Mouse (Mus musculus): ENCODE measurements around the gene Zfp444. TPM values are rescaled to one million over a fixed set of nuclear protein-coding genes. Genes with fewer than 3 reads are reported as not detected.
"Not testable (repeated sequence)": the region's sequence is repeated elsewhere in the genome, so short reads cannot be mapped to it uniquely, and the experiment has no call there.

Zfp444 gene
- polyA plus RNA-seq, 1 experiment from 2014 or later: 69.8 TPM

DNA sequence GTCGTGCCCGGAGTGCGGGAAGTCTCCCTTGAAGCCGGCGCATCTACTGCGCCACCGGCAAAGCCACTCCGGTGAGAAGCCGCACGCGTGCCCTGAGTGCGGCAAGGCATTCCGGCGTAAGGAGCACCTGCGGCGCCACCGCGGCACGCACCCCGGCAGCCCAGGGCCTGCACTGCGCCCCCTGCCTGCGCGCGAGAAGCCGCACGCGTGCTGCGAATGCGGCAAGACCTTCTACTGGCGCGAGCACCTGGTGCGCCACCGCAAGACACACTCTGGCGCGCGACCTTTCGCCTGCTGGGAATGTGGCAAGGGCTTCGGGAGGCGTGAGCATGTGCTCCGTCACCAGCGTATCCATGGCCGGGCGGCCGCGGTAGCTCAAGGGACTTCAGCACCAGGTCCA lies 17.5 kb downstream of the Zfp444 start:
- no peak for DNase-seq (ENCODE audit: extremely low spot score, low spot score)
- H3K4me1 ChIP-seq: 0 out of 2 replicates have a peak, but pooled peaks cover 6% of the 10 kb centered on the region
- H3K9me3 ChIP-seq: 0 out of 2 replicates have a peak, but pooled peaks cover 10% of the 10 kb centered on the region
- H3K27me3 ChIP-seq (ENCODE audit: poor library complexity, severe bottlenecking): peaks cover 22% of the 10 kb centered on the region
- no peak overlapping the region; the same call in 1 of the 2 replicates for H3K4me3 ChIP-seq
- no peak overlapping the region for H3K27ac ChIP-seq
- 27% methylated on average over 45 of the region's 45 CpGs for WGBS
- H3K36me3 ChIP-seq (replicated peaks): peaks cover 60% of the 10 kb centered on the region

GRCm38 (mm10) chr7:6191376-6191775 lies 19.4 kb downstream of the Zfp444 start:
- WGBS: 36% methylated on average over 3 of the region's 3 CpGs
- Histone ChIP-seq H3K9me3 (0 out of 2 replicates have a peak, but pooled peaks cover 10% of the 10 kb centered on the region), H3K36me3 (replicated peaks) (peaks cover 43% of the 10 kb centered on the region), H3K27ac (no peak overlapping the region), H3K4me3 (no peak overlapping the region), H3K27me3 (ENCODE audit: poor library complexity, severe bottlenecking) (peaks cover 22% of the 10 kb centered on the region), H3K4me1 (0 out of 2 replicates have a peak, but pooled peaks cover 6% of the 10 kb centered on the region)
- peak; percentile 42 for DNase-seq (ENCODE audit: extremely low spot score, low spot score)

GRCm38 (mm10) chr7:6194129-6194528 lies 22.1 kb downstream of the Zfp444 start:
- Histone ChIP-seq H3K4me3 (no peak overlapping the region), H3K27ac (no peak overlapping the region), H3K4me1 (0 out of 2 replicates have a peak, but pooled peaks cover 6% of the 10 kb centered on the region), H3K27me3 (ENCODE audit: poor library complexity, severe bottlenecking) (peaks cover 12% of the 10 kb centered on the region), H3K36me3 (replicated peaks) (peaks cover 16% of the 10 kb centered on the region), H3K9me3 (peaks cover 11% of the 10 kb centered on the region; the same call in 1 of the 2 replicates)
- WGBS: 21% methylated on average over 5 of the region's 5 CpGs
- DNase-seq (ENCODE audit: extremely low spot score, low spot score): peak; percentile 49

DNA sequence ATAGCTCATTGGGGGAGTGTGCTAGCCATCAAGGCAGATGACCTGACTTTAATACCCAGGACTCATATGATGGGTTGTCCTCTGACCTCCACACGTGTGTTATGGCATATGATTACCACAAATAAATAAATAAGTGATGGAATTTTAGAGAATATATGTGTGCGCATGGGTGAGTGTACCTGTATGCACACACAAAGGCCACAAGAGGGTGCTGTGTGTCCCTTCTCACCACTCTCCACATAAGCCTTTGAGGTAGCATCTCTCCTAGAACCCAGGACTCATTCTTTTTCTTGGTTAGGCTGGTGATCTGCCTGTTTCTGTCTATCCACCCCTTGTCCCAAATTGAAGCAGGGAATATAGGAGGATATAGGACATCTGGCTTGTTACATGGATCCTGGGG lies 23.8 kb downstream of the Zfp444 start:
- Histone ChIP-seq H3K4me3 (no peak overlapping the region), H3K36me3 (replicated peaks) (no peaks in the 10 kb centered on the region), H3K27ac (no peak overlapping the region), H3K9me3 (peaks cover 16% of the 10 kb centered on the region; the same call in 1 of the 2 replicates), H3K4me1 (no peaks in the 10 kb centered on the region), H3K27me3 (ENCODE audit: poor library complexity, severe bottlenecking) (no peaks in the 10 kb centered on the region)
- no peak for DNase-seq (ENCODE audit: extremely low spot score, low spot score)
- 49% methylated on average over 2 of the region's 2 CpGs for WGBS

DNA sequence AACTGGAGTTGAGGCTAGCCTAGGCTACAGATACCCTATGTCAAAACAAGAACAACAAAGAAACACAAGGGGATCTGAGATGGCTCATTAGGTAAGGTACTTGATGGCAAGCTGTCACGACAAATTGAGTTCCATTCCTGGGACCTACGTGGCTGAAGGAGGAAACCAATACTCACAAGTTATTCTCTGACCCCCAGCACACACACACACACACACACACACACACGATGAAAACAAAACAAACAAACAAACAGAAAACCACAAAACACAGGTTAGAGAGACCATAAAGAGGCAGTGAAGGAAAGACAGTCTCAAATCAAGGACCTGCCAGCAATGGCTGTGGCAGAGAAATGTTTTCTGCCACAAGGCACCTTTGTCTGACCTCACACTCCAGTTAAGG lies 24.8 kb downstream of the Zfp444 start, which contains the start of gene Galp:
TSS of gene Galp (plus strand) at position 301 of the 400 bp plus-strand sequence.
- 76% methylated on average over 3 of the region's 3 CpGs for WGBS
- DNase-seq (ENCODE audit: extremely low spot score, low spot score): no peak

DNA sequence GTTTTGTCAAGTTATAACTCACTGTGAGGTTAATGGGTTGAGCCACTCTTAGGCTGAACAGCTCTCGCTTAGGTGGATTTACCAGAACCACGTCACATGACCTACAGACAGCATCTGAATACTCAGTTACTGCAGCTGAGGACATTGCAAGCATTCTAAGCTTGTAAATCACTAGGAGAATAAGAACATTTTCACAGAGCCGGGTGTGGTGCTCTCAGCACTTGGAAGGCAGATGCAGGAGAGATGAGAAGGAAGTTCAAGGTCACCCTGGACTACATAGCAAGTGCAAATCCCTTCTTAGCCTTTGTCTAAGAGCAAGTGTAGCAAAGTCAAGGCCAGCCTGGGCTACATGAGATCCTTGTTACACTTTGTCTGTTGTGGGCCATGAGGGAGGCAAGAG lies 32.2 kb downstream of the Zfp444 start:
- 91% methylated on average over 3 of the region's 3 CpGs for WGBS
- Histone ChIP-seq H3K36me3 (replicated peaks) (no peaks in the 10 kb centered on the region), H3K27me3 (ENCODE audit: poor library complexity, severe bottlenecking) (no peaks in the 10 kb centered on the region), H3K9me3 (peaks cover 22% of the 10 kb centered on the region; the same call in 1 of the 2 replicates), H3K4me1 (no peaks in the 10 kb centered on the region), H3K27ac (no peak overlapping the region), H3K4me3 (no peak overlapping the region)
- DNase-seq (ENCODE audit: extremely low spot score, low spot score): no peak

More for the DNA sequence above, 24.8 kb downstream of the Zfp444 start, which contains the start of gene Galp:
- Histone ChIP-seq H3K36me3 (replicated peaks) (no peaks in the 10 kb centered on the region), H3K9me3 (peaks cover 18% of the 10 kb centered on the region; the same call in 1 of the 2 replicates), H3K4me1 (no peaks in the 10 kb centered on the region), H3K27me3 (ENCODE audit: poor library complexity, severe bottlenecking) (no peaks in the 10 kb centered on the region), H3K4me3 (no peak within 1 kb of the TSS), H3K27ac (no peak within 1 kb of the TSS)

DNA sequence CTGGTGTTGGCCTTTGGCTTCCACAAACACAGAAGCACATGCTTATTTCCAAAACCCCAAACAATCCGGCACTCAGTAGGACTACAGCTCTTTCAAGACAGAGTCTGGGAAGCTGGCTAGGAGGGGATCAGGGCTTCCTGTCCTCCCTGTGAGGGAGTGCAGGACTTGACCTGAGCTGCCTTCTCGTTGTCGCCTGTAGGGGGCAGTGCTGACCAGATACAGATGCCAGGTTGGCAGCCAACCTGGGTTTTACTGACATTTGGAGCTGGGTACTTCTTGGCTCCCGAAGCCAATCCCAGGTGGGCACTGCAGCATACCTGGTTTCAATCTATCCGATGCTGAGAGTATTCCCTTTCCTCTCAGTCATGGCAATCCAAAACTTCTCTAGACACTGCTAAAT lies 41.1 kb downstream of the Zfp444 start:
- Histone ChIP-seq H3K27ac (no peak overlapping the region), H3K9me3 (peaks cover 43% of the 10 kb centered on the region), H3K4me3 (no peak overlapping the region), H3K36me3 (replicated peaks) (no peaks in the 10 kb centered on the region), H3K27me3 (ENCODE audit: poor library complexity, severe bottlenecking) (no peaks in the 10 kb centered on the region), H3K4me1 (no peaks in the 10 kb centered on the region)
- WGBS: 52% methylated on average over 5 of the region's 5 CpGs
- DNase-seq (ENCODE audit: extremely low spot score, low spot score): no peak

DNA sequence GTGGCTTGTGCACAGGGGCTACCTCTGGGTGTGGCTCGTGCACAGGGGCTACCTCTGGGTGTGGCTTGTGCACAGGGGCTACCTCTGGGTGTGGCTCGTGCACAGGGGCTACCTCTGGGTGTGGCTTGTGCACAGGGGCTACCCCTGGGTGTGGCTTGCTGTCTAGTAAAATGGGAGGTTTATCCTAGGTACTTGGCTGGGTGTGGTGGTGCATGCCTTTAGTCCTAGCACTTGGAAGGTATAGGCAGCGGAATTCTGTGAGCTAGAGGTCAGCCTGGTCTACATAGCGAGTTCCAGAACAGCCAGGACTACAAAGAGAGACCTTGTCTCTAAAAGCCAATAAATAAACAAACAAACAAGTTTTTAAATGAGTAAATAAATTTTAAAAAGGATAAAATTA lies 42.7 kb downstream of the Zfp444 start:
- DNase-seq (ENCODE audit: extremely low spot score, low spot score); H3K27me3 ChIP-seq (ENCODE audit: poor library complexity, severe bottlenecking); H3K36me3 ChIP-seq (replicated peaks); H3K4me3 ChIP-seq; H3K4me1 ChIP-seq; H3K27ac ChIP-seq: not testable (repeated sequence)
- H3K9me3 ChIP-seq: peaks cover 51% of the 10 kb centered on the region
- 90% methylated on average over 4 of the region's 4 CpGs for WGBS

DNA sequence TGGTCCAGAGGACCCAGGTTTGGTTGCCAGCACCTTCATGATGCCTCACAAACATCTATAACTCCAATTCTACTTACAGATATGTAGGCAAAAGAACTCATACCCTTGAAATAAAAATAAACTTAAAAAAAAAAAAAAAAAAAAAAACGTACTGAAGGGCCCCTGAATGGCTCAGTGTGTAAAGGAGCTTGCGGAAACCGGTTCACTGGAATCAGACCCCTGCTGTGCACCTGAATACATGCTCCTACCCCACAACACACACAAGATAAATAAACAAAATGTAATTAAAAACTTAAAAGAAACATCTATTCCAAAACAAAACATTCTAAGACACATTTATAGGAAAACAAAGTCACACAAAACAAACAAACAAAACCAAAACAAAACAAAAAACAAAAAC lies 48.1 kb downstream of the Zfp444 start:
- 50% methylated on average over 3 of the region's 3 CpGs for WGBS
- H3K4me3 ChIP-seq: no peak overlapping the region
- H3K4me1 ChIP-seq: no peaks in the 10 kb centered on the region
- DNase-seq (ENCODE audit: extremely low spot score, low spot score): no peak
- peaks cover 45% of the 10 kb centered on the region for H3K9me3 ChIP-seq
- H3K27me3 ChIP-seq (ENCODE audit: poor library complexity, severe bottlenecking): no peaks in the 10 kb centered on the region
- no peak overlapping the region for H3K27ac ChIP-seq
- H3K36me3 ChIP-seq (replicated peaks): no peaks in the 10 kb centered on the region

- H3K4me1 ChIP-seq: no peaks in the 10 kb centered on the region
- no peak within 1 kb of the TSS for H3K4me3 ChIP-seq
- peaks cover 41% of the 10 kb centered on the region for H3K9me3 ChIP-seq
- H3K27me3 ChIP-seq (ENCODE audit: poor library complexity, severe bottlenecking): no peaks in the 10 kb centered on the region
- H3K36me3 ChIP-seq (replicated peaks): no peaks in the 10 kb centered on the region
- H3K27ac ChIP-seq: no peak within 1 kb of the TSS
- no peak for DNase-seq (ENCODE audit: extremely low spot score, low spot score)
- WGBS: 94% methylated on average over 12 of the region's 12 CpGs
These were observed 50.0 kb downstream of the Zfp444 start, which contains the start of gene Zscan5b for GRCm38 (mm10) chr7:6221978-6222377. Gene Zscan5b, plus strand, starts transcription at chr7:6222278.

DNA sequence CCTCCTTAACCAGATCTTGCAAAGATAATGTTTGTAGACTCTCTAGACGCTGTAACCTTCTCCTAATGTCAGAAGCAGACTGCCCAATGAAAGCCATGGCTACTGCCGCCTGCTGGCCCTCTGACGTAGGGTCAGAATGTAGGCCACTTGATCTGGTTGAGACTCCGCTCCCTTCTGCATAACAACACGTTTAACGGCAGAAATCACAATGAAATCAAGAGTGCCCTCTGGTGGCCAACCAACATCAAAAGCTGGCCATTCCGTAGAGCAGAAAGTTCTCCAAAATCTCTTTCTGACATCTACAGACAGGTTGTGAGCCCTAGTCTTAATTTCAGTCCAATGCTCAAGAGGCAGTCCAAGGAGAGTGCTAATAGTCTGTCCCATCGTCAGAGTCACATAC lies 56.5 kb downstream of the Zfp444 start:
- 56% methylated on average over 8 of the region's 8 CpGs for WGBS
- H3K27ac ChIP-seq; DNase-seq (ENCODE audit: extremely low spot score, low spot score); H3K4me3 ChIP-seq; H3K27me3 ChIP-seq (ENCODE audit: poor library complexity, severe bottlenecking); H3K36me3 ChIP-seq (replicated peaks); H3K4me1 ChIP-seq: not testable (repeated sequence)
- peaks cover 67% of the 10 kb centered on the region for H3K9me3 ChIP-seq

DNA sequence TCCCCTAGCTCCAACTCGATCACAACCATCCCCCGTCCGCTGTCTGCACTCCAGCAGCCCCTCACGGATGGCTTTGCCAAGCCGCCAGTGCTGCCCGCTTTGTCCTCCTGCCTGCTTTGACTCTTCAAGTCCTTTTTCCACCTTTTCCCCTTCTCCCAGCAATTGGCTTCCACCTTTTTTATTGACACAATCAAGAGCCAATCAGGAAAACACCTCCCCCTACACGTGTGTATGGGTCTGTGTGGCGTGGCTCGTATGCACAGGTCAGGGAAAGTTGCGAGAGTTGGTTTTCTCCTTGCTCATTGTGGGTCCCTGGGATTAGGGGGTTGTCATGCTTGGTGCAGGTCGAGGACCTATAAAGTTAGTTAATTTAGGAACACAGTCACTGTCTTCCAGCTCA lies 67.8 kb downstream of the Zfp444 start:
- peaks cover under 1% of the 10 kb centered on the region; the same call in 1 of the 2 replicates for H3K9me3 ChIP-seq
- H3K4me3 ChIP-seq: no peak overlapping the region
- no peaks in the 10 kb centered on the region for H3K36me3 ChIP-seq (replicated peaks)
- DNase-seq (ENCODE audit: extremely low spot score, low spot score): no peak
- no peak overlapping the region for H3K27ac ChIP-seq
- H3K4me1 ChIP-seq: no peaks in the 10 kb centered on the region
- H3K27me3 ChIP-seq (ENCODE audit: poor library complexity, severe bottlenecking): no peaks in the 10 kb centered on the region
- WGBS: 47% methylated on average over 11 of the region's 11 CpGs

DNA sequence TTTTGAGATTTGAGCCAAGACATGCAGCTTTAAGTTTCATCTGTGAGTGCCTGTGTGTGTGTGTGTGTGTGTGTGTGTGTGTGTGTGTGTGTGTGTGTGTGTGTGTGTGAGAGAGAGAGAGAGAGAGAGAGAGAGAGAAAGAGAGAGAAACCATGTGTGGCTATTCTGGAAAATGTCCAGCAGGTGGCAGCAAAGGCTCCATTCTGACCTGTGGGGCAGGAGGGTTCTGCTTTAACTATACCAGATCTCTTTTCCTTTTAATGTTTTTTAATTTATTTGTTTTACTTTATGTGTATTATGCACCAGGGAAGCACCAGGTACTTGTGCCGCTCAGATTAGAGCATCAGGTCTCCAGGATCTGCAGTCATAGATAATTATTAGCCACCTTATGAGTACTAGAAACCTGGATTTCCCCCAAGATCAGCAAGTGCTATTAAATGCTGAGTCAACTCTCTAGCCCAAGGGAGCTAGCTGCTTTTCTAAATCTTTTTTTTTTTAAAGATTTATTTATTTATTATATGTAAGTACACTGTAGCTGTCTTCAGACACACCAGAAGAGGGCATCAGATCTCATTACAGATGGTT lies 68.9 kb downstream of the Zfp444 start:
- not testable (repeated sequence) for H3K27ac ChIP-seq; H3K9me3 ChIP-seq; H3K4me1 ChIP-seq; H3K4me3 ChIP-seq; H3K27me3 ChIP-seq (ENCODE audit: poor library complexity, severe bottlenecking); H3K36me3 ChIP-seq (replicated peaks); DNase-seq (ENCODE audit: extremely low spot score, low spot score)
- WGBS: 19% methylated on average over 1 of the region's 1 CpGs
